Mouse (Mus musculus) adrenal gland, adult 18-20 months (tissue): ENCODE measurements around the gene Duoxa2. TPM values are rescaled to one million over a fixed set of nuclear protein-coding genes. Genes with fewer than 3 reads are reported as not detected.

Experiments used
- DNase-seq, 2 experiments: peaks; one replicate each; pipeline ENCODE4 v3.0.0; 2021 to 2022; ENCODE audit warnings: low spot score in 2 of 2
- total RNA-seq, 2 experiments: library from RNA; stranded (reverse); gene quantifications; 1 replicate in 1 of 2; 2 replicates in 1 of 2; pipeline ENCODE4 v1.2.3; 2021

Duoxa2 gene
- total RNA-seq, 2 experiments from 2014 or later = not detected

- no peak for DNase-seq
Observed at GRCm38 (mm10) chr2:122349136-122349785, 50.6 kb downstream of the Duoxa2 start.

GRCm38 (mm10) chr2:122351156-122351930, 52.6 kb downstream of the Duoxa2 start:
- no peak for DNase-seq

GRCm38 (mm10) chr2:122351931-122352329, 53.2 kb downstream of the Duoxa2 start:
- DNase-seq = no peak

Other genes starting within 250 kb of the Duoxa2 start
- 10 to 100 TPM; 16.1 to 17.9 TPM for gene Spg11, start 180.5 kb upstream of the Duoxa2 start, total RNA-seq
- 1,000 to 10,000 TPM in 1 of 2 experiments, 100 to 1,000 TPM in 1; 825 to 1,833 TPM for gene B2m, start 151.2 kb upstream of the Duoxa2 start, total RNA-seq
- under 1 TPM in 1 of 2 experiments, not detected in 1; 0.16 TPM for gene Trim69, start 138.2 kb upstream of the Duoxa2 start, total RNA-seq
- gene Patl2, start 112.7 kb upstream of the Duoxa2 start, total RNA-seq = not detected
- not detected for gene Terb2, start 112.6 kb upstream of the Duoxa2 start, total RNA-seq
- 10 to 100 TPM; 68.2 to 83.0 TPM for gene Sord, start 64.2 kb upstream of the Duoxa2 start, total RNA-seq
- gene Duox2, start 451 bp upstream of the Duoxa2 start, total RNA-seq = under 1 TPM in 1 of 2 experiments, not detected in 1; 0.13 TPM
- gene Duoxa1, start 14.8 kb downstream of the Duoxa2 start, total RNA-seq = not detected
- under 1 TPM in 1 of 2 experiments, not detected in 1; 0.07 TPM for gene Duox1, start 16.8 kb downstream of the Duoxa2 start, total RNA-seq
- 10 to 100 TPM in 1 of 2 experiments, 1 to 10 TPM in 1; 6.4 to 10.4 TPM for gene Shf, start 70.3 kb downstream of the Duoxa2 start, total RNA-seq
- 1 to 10 TPM; 1.2 to 7.1 TPM for gene Slc28a2, start 127.6 kb downstream of the Duoxa2 start, total RNA-seq
- gene Gm14085, start 186.0 kb downstream of the Duoxa2 start, total RNA-seq = under 1 TPM in 1 of 2 experiments, not detected in 1; 0.19 TPM